Mouse (Mus musculus): Measurements from ENCODE around the gene Mamdc2. TPM values are rescaled to one million over a fixed set of nuclear protein-coding genes. Genes with fewer than 3 reads are reported as not detected.

The Mamdc2 gene
- polyA plus RNA-seq, 1 experiment from 2014 or later = 1.5 TPM

Other genes with a start within 250 kb of the Mamdc2 start
- 25.8 and 36.3 TPM in 2 replicates for gene Smc5, start 174.5 kb downstream of the Mamdc2 start, polyA plus RNA-seq (2014; fragmentation: Nextera tagmentation; extraction: Ambion mirVana)
- gene 1700028P14Rik, start 204.4 kb upstream of the Mamdc2 start, polyA plus RNA-seq (2014; fragmentation: Nextera tagmentation; extraction: Ambion mirVana) = 0.67 and 1.9 TPM in 2 replicates
- gene Ptar1, start 239.0 kb upstream of the Mamdc2 start, polyA plus RNA-seq (2014; fragmentation: Nextera tagmentation; extraction: Ambion mirVana) = 10.5 and 15.3 TPM in 2 replicates